Comparison of ENCODE assay signal across 8 mouse cellular contexts in the genomic region with DNA sequence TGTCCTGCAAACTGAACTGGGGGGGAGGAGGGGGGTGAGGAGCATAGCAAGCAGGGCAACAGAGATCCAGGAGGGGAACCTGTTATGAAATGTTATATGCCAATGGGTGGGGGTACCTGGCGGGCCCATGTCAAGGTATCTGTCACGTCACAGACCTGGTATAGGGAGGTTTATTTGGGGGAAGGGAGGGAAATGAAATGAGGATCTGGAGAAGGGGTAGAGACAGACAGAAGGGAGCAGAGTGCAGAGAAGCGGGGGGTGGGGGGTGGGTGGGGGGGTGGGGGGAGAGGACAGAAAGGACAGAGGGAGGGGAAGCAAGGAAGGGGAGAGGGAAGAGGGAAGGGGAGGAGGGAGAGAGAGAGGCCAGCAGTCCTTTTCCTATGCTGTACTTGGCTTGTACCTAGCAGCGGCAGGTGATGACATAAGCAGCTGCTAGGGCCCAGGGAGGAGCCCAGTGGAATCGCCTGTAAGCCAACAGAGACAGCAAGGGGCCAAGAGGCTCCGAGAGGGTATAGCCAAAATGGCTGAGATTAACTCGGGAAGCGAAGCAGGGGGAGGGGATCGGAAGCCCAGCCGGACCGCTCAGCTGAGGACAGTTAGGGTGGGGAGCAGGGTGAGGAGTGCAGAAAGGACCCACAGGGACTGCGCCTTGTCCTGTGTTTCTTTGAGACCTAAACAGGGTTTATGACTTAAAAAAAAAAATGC. TPM values are rescaled to one million over a fixed set of nuclear protein-coding genes. Genes with fewer than 3 reads are reported as not detected.
DNase-seq lines count a peak whose midpoint lies in the region; ATAC-seq lines count a peak whose summit lies in the region.

No protein-coding gene starts in this region.

- intact Hi-C loops in left cerebral cortex, postnatal 36 days (cut with DNase I) = no loop called here

- H3K4me1 ChIP-seq in lung, embryonic 16.5 days (replicated peaks; ENCODE audit: control insufficient read depth, insufficient read depth, low read length) = peaks cover 11% of the 10 kb centered on the region; the same call in 1 of the 2 replicates
- no peaks in the 10 kb centered on the region; the same call in 1 of the 2 replicates for H3K4me1 ChIP-seq in forebrain, embryonic 11.5 days (replicated peaks; ENCODE audit: control insufficient read depth, insufficient read depth, low read length)
- 0 out of 2 replicates have a peak, but pooled peaks cover 6% of the 10 kb centered on the region for H3K4me1 ChIP-seq in intestine, embryonic 15.5 days (replicated peaks)
- peaks cover 11% of the 10 kb centered on the region; the same call in 1 of the 2 replicates for H3K4me1 ChIP-seq in midbrain, embryonic 11.5 days (ENCODE audit: control insufficient read depth, insufficient read depth, low read length)

- H3K27ac ChIP-seq in lung, embryonic 16.5 days (ENCODE audit: low read length) = peak overlapping the region; percentile 37
- no peak overlapping the region for H3K27ac ChIP-seq in forebrain, embryonic 11.5 days (ENCODE audit: low read depth, low read length)
- no peak overlapping the region for H3K27ac ChIP-seq in intestine, embryonic 15.5 days
- no peak overlapping the region for H3K27ac ChIP-seq in midbrain, embryonic 11.5 days (ENCODE audit: low read depth, low read length)

- no peak for DNase-seq in lung, adult 18-20 months
- peak; percentile 65 for DNase-seq in forebrain, embryonic 11.5 days (ENCODE audit: low spot score)
- peak; percentile 93 for DNase-seq in midbrain, embryonic 11.5 days (ENCODE audit: low spot score, missing footprints)
- DNase-seq in thymus, adult 18-20 months = no peak
- no peak for DNase-seq in left cerebral cortex, postnatal 36 days (ENCODE audit: low spot score in 2 of 2)
- no peak for DNase-seq in layer of hippocampus, adult 11-12 months (ENCODE audit: low spot score)

- peak overlapping the region; percentile 66 for H3K4me2 ChIP-seq in lung, embryonic 16.5 days (ENCODE audit: low read depth, low read length)
- peak overlapping the region; percentile 41 for H3K4me2 ChIP-seq in forebrain, embryonic 11.5 days (ENCODE audit: low read depth, low read length, severe bottlenecking)
- peak overlapping the region; percentile 68 for H3K4me2 ChIP-seq in intestine, embryonic 15.5 days (replicated peaks)
- H3K4me2 ChIP-seq in midbrain, embryonic 11.5 days = peak overlapping the region; percentile 52

- peak; percentile 84 for ATAC-seq in lung, embryonic 16.5 days (ENCODE audit: low read depth)
- peak; percentile 74 for ATAC-seq in forebrain, embryonic 11.5 days (replicated peaks; ENCODE audit: low FRiP score)
- ATAC-seq in intestine, embryonic 15.5 days = peak; percentile 62; the same call in 1 of the 2 replicates
- ATAC-seq in midbrain, embryonic 11.5 days (ENCODE audit: low FRiP score) = peak; percentile 84

- H3K9ac ChIP-seq in lung, embryonic 16.5 days (ENCODE audit: low read length) = peak overlapping the region; percentile 57
- peak overlapping the region; percentile 14 for H3K9ac ChIP-seq in forebrain, embryonic 11.5 days (ENCODE audit: low read length)
- H3K9ac ChIP-seq in intestine, embryonic 15.5 days = 0 out of 2 replicates have a peak overlapping the region, but pooled peaks have one; percentile 23
- peak overlapping the region; percentile 60 for H3K9ac ChIP-seq in midbrain, embryonic 11.5 days (ENCODE audit: low read length)

- WGBS in lung, embryonic 16.5 days = 9% methylated on average over 12 of the region's 12 CpGs
- 7% methylated on average over 12 of the region's 12 CpGs for WGBS in forebrain, embryonic 11.5 days
- WGBS in intestine, embryonic 15.5 days = 9% methylated on average over 12 of the region's 12 CpGs
- 8% methylated on average over 12 of the region's 12 CpGs for WGBS in midbrain, embryonic 11.5 days

- peak overlapping the region; percentile 44 for H3K4me3 ChIP-seq in lung, embryonic 16.5 days (ENCODE audit: low read length)
- H3K4me3 ChIP-seq in forebrain, embryonic 11.5 days (ENCODE audit: low read depth, low read length) = peak overlapping the region; percentile 16
- H3K4me3 ChIP-seq in intestine, embryonic 15.5 days (replicated peaks) = peak overlapping the region; percentile 29
- peak overlapping the region; percentile 23 for H3K4me3 ChIP-seq in midbrain, embryonic 11.5 days (ENCODE audit: low read depth, low read length)

- H3K9me3 ChIP-seq in lung, embryonic 16.5 days (ENCODE audit: control insufficient read depth, low read length) = no peaks in the 10 kb centered on the region
- no peaks in the 10 kb centered on the region for H3K9me3 ChIP-seq in forebrain, embryonic 11.5 days (ENCODE audit: control insufficient read depth, low read length)
- H3K9me3 ChIP-seq in intestine, embryonic 15.5 days = no peaks in the 10 kb centered on the region
- no peaks in the 10 kb centered on the region for H3K9me3 ChIP-seq in midbrain, embryonic 11.5 days (ENCODE audit: control insufficient read depth, low read length)

- no peaks in the 10 kb centered on the region for H3K36me3 ChIP-seq in lung, embryonic 16.5 days (ENCODE audit: control insufficient read depth, insufficient read depth, low read length)
- no peaks in the 10 kb centered on the region for H3K36me3 ChIP-seq in forebrain, embryonic 11.5 days (ENCODE audit: control insufficient read depth, insufficient read depth, low read length)
- no peaks in the 10 kb centered on the region for H3K36me3 ChIP-seq in intestine, embryonic 15.5 days
- no peaks in the 10 kb centered on the region for H3K36me3 ChIP-seq in midbrain, embryonic 11.5 days (ENCODE audit: control insufficient read depth, insufficient read depth, low read length)

- H3K27me3 ChIP-seq in lung, embryonic 16.5 days (ENCODE audit: control insufficient read depth, insufficient read depth, low read depth, low read length) = no peaks in the 10 kb centered on the region
- no peaks in the 10 kb centered on the region for H3K27me3 ChIP-seq in forebrain, embryonic 11.5 days (ENCODE audit: control insufficient read depth, insufficient read depth, low read length)
- H3K27me3 ChIP-seq in intestine, embryonic 15.5 days (replicated peaks) = no peaks in the 10 kb centered on the region
- H3K27me3 ChIP-seq in midbrain, embryonic 11.5 days (ENCODE audit: control insufficient read depth, insufficient read depth, low read length) = no peaks in the 10 kb centered on the region

RNA-seq across cellular contexts. Expression of gene Gm9195, which starts 14.5 kb away (rescaled TPM):
- polyA plus RNA-seq in lung, embryonic 16.5 days (2015; fragmentation: Nextera tagmentation; extraction: Ambion mirVana) = not detected in 2 replicates
- polyA plus RNA-seq in forebrain, embryonic 11.5 days (2014; fragmentation: Nextera tagmentation; extraction: Ambion mirVana) = not detected in 2 replicates
- not detected in 2 replicates for polyA plus RNA-seq in intestine, embryonic 15.5 days (2015; fragmentation: Nextera tagmentation; extraction: Ambion mirVana)
- polyA plus RNA-seq in midbrain, embryonic 11.5 days (2014; fragmentation: Nextera tagmentation; extraction: Ambion mirVana) = not detected in 2 replicates
- total RNA-seq in left cerebral cortex, postnatal 36 days (2021) = not detected

Comparison
In these comparisons a context has a peak if more than half of its experiments do, and no peak if none do; other contexts are left out.
1. DNase-seq: peak in forebrain, embryonic 11.5 days (single experiment) and midbrain, embryonic 11.5 days (single experiment); none in lung, adult 18-20 months (0 of 2), thymus, adult 18-20 months (0 of 2), left cerebral cortex, postnatal 36 days (0 of 2) and layer of hippocampus, adult 11-12 months (single experiment).
2. Peak in every context shown above with its lines, with median percentiles within 50 percentile points of each other: ATAC-seq, H3K4me2 ChIP-seq, H3K4me3 ChIP-seq and H3K9ac ChIP-seq.